Mouse (Mus musculus) myocyte (in vitro differentiated cells): ENCODE results near the gene Rnaseh1. TPM values are rescaled to one million over a fixed set of nuclear protein-coding genes. Genes with fewer than 3 reads are reported as not detected.

ENCODE experiments used
- H3K27me3 ChIP-seq: one replicate; pipeline ENCODE4 v1.6.1; 2011; ENCODE audit not compliant: control insufficient read depth, insufficient read depth, insufficient read length
- H3K36me3 ChIP-seq: one replicate; pipeline ENCODE4 v1.6.1; 2011; ENCODE audit not compliant: control insufficient read depth, insufficient read depth
- H3K4me2 ChIP-seq: one replicate; pipeline ENCODE4 v1.6.1; 2011; ENCODE audit warnings: low read depth, control low read depth
- H3K4me3 ChIP-seq: one replicate; pipeline ENCODE4 v1.5.1; 2011; ENCODE audit warnings: mild to moderate bottlenecking, control low read depth, moderate library complexity
- H3K79me2 ChIP-seq: one replicate; pipeline ENCODE4 v1.6.1; 2011; ENCODE audit not compliant: control insufficient read depth, insufficient read depth
- H3ac ChIP-seq: one replicate; pipeline ENCODE4 v1.6.1; 2011; ENCODE audit not compliant: control insufficient read depth, insufficient read length
- CEBPB ChIP-seq: IDR thresholded peaks from 2 replicates; pipeline ENCODE4 v1.6.1; 2011; ENCODE audit warnings: mild to moderate bottlenecking, moderate library complexity; ENCODE audit not compliant: poor library complexity, insufficient read depth, severe bottlenecking
- E2F4 ChIP-seq: IDR thresholded peaks from one replicate; pipeline ENCODE4 v1.6.1; 2011; ENCODE audit warnings: mild to moderate bottlenecking, control low read depth, moderate library complexity; ENCODE audit not compliant: insufficient read depth
- MAX ChIP-seq: IDR thresholded peaks from one replicate; pipeline ENCODE4 v1.6.1; 2011; ENCODE audit warnings: low read depth, mild to moderate bottlenecking, control low read depth
- MYOD1 ChIP-seq, 3 experiments: IDR thresholded peaks; one replicate each; pipeline ENCODE4 v1.6.1; 2011; ENCODE audit warnings: control low read depth in 2 of 3, low read depth in 2 of 3, mild to moderate bottlenecking in 2 of 3, moderate library complexity in 1 of 3; ENCODE audit not compliant: insufficient read length in 2 of 3, control insufficient read depth in 1 of 3
- MYOG ChIP-seq, 3 experiments: IDR thresholded peaks; one replicate each; pipeline ENCODE4 v1.6.1; 2011; ENCODE audit warnings: control low read depth in 2 of 3, low read depth in 2 of 3, mild to moderate bottlenecking in 2 of 3; ENCODE audit not compliant: insufficient read length in 2 of 3, control insufficient read depth in 1 of 3, insufficient read depth in 1 of 3
- POLR2A ChIP-seq: IDR thresholded peaks from one replicate; pipeline ENCODE4 v1.6.1; 2011; ENCODE audit warnings: low read depth, mild to moderate bottlenecking, control low read depth, moderate library complexity; ENCODE audit not compliant: insufficient read length
- POLR2AphosphoS2 ChIP-seq: IDR thresholded peaks from one replicate; pipeline ENCODE4 v1.6.1; 2011; ENCODE audit warnings: low read depth, control low read depth; ENCODE audit not compliant: insufficient read length
- REST ChIP-seq: IDR thresholded peaks from one replicate; pipeline ENCODE4 v1.6.1; 2011; ENCODE audit warnings: mild to moderate bottlenecking, control low read depth, moderate library complexity; ENCODE audit not compliant: insufficient read depth, insufficient read length
- SRF ChIP-seq: IDR thresholded peaks from one replicate; pipeline ENCODE4 v1.6.1; 2011; ENCODE audit warnings: low read depth; ENCODE audit not compliant: control insufficient read depth, insufficient read length
- TCF12 ChIP-seq: IDR thresholded peaks from one replicate; pipeline ENCODE4 v1.6.1; 2011; ENCODE audit warnings: mild to moderate bottlenecking, control low read depth; ENCODE audit not compliant: poor library complexity, insufficient read depth, severe bottlenecking
- TCF3 ChIP-seq: IDR thresholded peaks from one replicate; pipeline ENCODE4 v1.6.1; 2011; ENCODE audit warnings: low read depth, control low read depth; ENCODE audit not compliant: insufficient read length
- USF1 ChIP-seq: IDR thresholded peaks from one replicate; pipeline ENCODE4 v1.6.1; 2011; ENCODE audit warnings: low read depth, mild to moderate bottlenecking, control low read depth, moderate library complexity
- polyA plus RNA-seq: library from polyadenylated mRNA; unstranded; fragments of >200 nt; fragmentation: generic; extraction: Trizol; gene quantifications from one replicate; pipeline ENCODE4 v1.2.1, GENCODE M21; 2012; ENCODE audit warnings: missing spikeins

The Rnaseh1 gene
- polyA plus RNA-seq, 1 experiment: 8.7 TPM

- H3K36me3 ChIP-seq: no peaks in the 10 kb centered on the region
- H3K4me2 ChIP-seq: no peak overlapping the region
- no peak for TF ChIP-seq MYOD1 (IDR thresholded peaks at IDR 0.05; ENCODE audit: control insufficient read depth in 1 of 3, insufficient read length in 2 of 3, low read depth in 2 of 3)
- no peaks in the 10 kb centered on the region for H3K79me2 ChIP-seq
- no peak overlapping the region for H3ac ChIP-seq
- H3K27me3 ChIP-seq: peaks cover 9% of the 10 kb centered on the region
- H3K4me3 ChIP-seq: no peak overlapping the region
These were observed 37.0 kb upstream of the Rnaseh1 start for GRCm38 (mm10) chr12:28612391-28612790.

- H3K4me2 ChIP-seq: no peak overlapping the region
- H3K27me3 ChIP-seq: no peaks in the 10 kb centered on the region
- no peaks in the 10 kb centered on the region for H3K36me3 ChIP-seq
- H3K79me2 ChIP-seq: no peaks in the 10 kb centered on the region
- H3K4me3 ChIP-seq: no peak overlapping the region
- TF ChIP-seq POLR2A: no peak
- TF ChIP-seq REST: no peak
- no peak for TF ChIP-seq TCF12
- no peak for TF ChIP-seq MYOG (IDR thresholded peaks at IDR 0.05; ENCODE audit: control insufficient read depth in 1 of 3, insufficient read depth in 1 of 3, insufficient read length in 2 of 3, low read depth in 2 of 3)
- no peak overlapping the region for H3ac ChIP-seq
These were observed 35.0 kb upstream of the Rnaseh1 start for GRCm38 (mm10) chr12:28614401-28614800.

- H3K4me2 ChIP-seq: no peak overlapping the region
- H3K27me3 ChIP-seq: peaks cover 5% of the 10 kb centered on the region
- H3K4me3 ChIP-seq: no peak overlapping the region
- no peak for TF ChIP-seq USF1
- no peak for TF ChIP-seq REST
- TF ChIP-seq CEBPB: no peak
- no peak for TF ChIP-seq POLR2AphosphoS2
- TF ChIP-seq MYOD1 (IDR thresholded peaks at IDR 0.05; ENCODE audit: control insufficient read depth in 1 of 3, insufficient read length in 2 of 3, low read depth in 2 of 3): no peak
- TF ChIP-seq MYOG (IDR thresholded peaks at IDR 0.05; ENCODE audit: control insufficient read depth in 1 of 3, insufficient read depth in 1 of 3, insufficient read length in 2 of 3, low read depth in 2 of 3): no peak
- no peak for TF ChIP-seq TCF12
- TF ChIP-seq POLR2A: no peak
- no peak for TF ChIP-seq MAX
- TF ChIP-seq TCF3: no peak
- no peak for TF ChIP-seq E2F4
- H3ac ChIP-seq: no peak overlapping the region
- no peaks in the 10 kb centered on the region for H3K79me2 ChIP-seq
- no peaks in the 10 kb centered on the region for H3K36me3 ChIP-seq
These were observed 32.1 kb upstream of the Rnaseh1 start for GRCm38 (mm10) chr12:28617297-28617696.

GRCm38 (mm10) chr12:28621451-28622166, 27.8 kb upstream of the Rnaseh1 start:
- Histone ChIP-seq H3K27me3 (peaks cover 5% of the 10 kb centered on the region), H3ac (no peak overlapping the region), H3K36me3 (no peaks in the 10 kb centered on the region), H3K79me2 (no peaks in the 10 kb centered on the region), H3K4me3 (no peak overlapping the region), H3K4me2 (no peak overlapping the region)
- TF ChIP-seq SRF (no peak), E2F4 (no peak), POLR2AphosphoS2 (no peak), TCF12 (no peak), MYOG (IDR thresholded peaks at IDR 0.05; ENCODE audit: control insufficient read depth in 1 of 3, insufficient read depth in 1 of 3, insufficient read length in 2 of 3, low read depth in 2 of 3) (no peak), TCF3 (no peak), USF1 (no peak), MAX (no peak), CEBPB (no peak), MYOD1 (IDR thresholded peaks at IDR 0.05; ENCODE audit: control insufficient read depth in 1 of 3, insufficient read length in 2 of 3, low read depth in 2 of 3) (no peak), REST (no peak)

- Histone ChIP-seq H3K27me3 (peaks cover 5% of the 10 kb centered on the region), H3ac (no peak overlapping the region), H3K36me3 (no peaks in the 10 kb centered on the region), H3K79me2 (no peaks in the 10 kb centered on the region), H3K4me3 (no peak overlapping the region), H3K4me2 (no peak overlapping the region)
- no peak for TF ChIP-seq MAX
- no peak for TF ChIP-seq REST
- no peak for TF ChIP-seq USF1
- no peak for TF ChIP-seq CEBPB
- TF ChIP-seq SRF: no peak
- TF ChIP-seq MYOD1 (IDR thresholded peaks at IDR 0.05; ENCODE audit: control insufficient read depth in 1 of 3, insufficient read length in 2 of 3, low read depth in 2 of 3): no peak
- no peak for TF ChIP-seq TCF3
- no peak for TF ChIP-seq TCF12
- TF ChIP-seq POLR2AphosphoS2: no peak
These were observed 27.3 kb upstream of the Rnaseh1 start for GRCm38 (mm10) chr12:28622167-28622532.
